Mouse (Mus musculus): ENCODE measurements around the gene Lamp5. TPM values are rescaled to one million over a fixed set of nuclear protein-coding genes. Genes with fewer than 3 reads are reported as not detected.

Lamp5 gene
- polyA plus RNA-seq (2017; shearing (Covaris generic)) = not detected

DNA sequence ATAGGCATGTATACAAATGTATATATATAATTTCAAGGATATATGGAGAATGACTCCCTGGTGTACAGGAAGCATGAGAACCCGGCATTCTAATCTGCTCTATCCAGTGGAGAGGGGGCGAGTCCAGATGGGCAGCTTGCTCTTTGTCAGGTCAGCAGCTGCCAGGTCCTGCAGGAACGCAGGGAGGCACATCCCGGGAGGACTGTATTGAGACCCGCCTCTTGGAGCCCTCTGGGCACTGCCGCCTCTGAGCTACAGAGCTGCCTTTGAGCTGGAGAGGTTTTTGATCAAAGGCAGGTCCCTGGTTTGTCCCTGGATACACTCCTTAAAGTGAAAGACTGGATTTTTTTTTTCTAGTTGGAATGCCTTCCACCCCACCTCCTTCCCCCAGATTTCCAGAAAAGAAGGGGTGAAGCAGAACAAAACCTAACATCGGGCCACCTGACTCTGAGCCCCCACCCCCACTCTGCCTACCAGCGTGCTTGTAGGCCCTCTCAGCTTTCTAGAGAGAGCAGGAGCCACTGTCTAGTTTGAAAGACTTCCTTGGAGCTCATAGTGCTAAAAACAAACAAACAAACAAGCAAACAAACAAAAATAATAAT, at the start of gene Lamp5:
Gene Lamp5 (plus strand): TSS at position 552 of the 602 bp plus-strand sequence.

